Mouse (Mus musculus): ENCODE measurements around the gene Zbtb16.
A peak's percentile ranks its signal among the peaks of the same experiment; 100 is the strongest.

The Zbtb16 gene

GRCm38 (mm10) chr9:48724733-48725132 lies 111.3 kb downstream of the Zbtb16 start:
- no peak for DNase-seq

- peak; percentile 72 to 73 for DNase-seq
Observed at GRCm38 (mm10) chr9:48723511-48724304, 112.3 kb downstream of the Zbtb16 start.

GRCm38 (mm10) chr9:48723025-48723424 lies 113.0 kb downstream of the Zbtb16 start:
- DNase-seq: no peak

- no peak for DNase-seq
Observed at GRCm38 (mm10) chr9:48722261-48722920, 113.6 kb downstream of the Zbtb16 start.

- DNase-seq: no peak
Observed at GRCm38 (mm10) chr9:48721655-48722054, 114.4 kb downstream of the Zbtb16 start.

GRCm38 (mm10) chr9:48721172-48721571 lies 114.8 kb downstream of the Zbtb16 start:
- no peak for DNase-seq

- no peak for DNase-seq
Observed at GRCm38 (mm10) chr9:48720251-48720963, 115.6 kb downstream of the Zbtb16 start.

GRCm38 (mm10) chr9:48719619-48720018 lies 116.4 kb downstream of the Zbtb16 start:
- no peak for DNase-seq

GRCm38 (mm10) chr9:48716549-48716948 lies 119.5 kb downstream of the Zbtb16 start:
- DNase-seq: no peak

GRCm38 (mm10) chr9:48715042-48715441 lies 121.0 kb downstream of the Zbtb16 start:
- no peak for DNase-seq

- no peak for DNase-seq
Observed at GRCm38 (mm10) chr9:48713779-48714178, 122.2 kb downstream of the Zbtb16 start.

- no peak for DNase-seq
Observed at GRCm38 (mm10) chr9:48712985-48713765, 122.8 kb downstream of the Zbtb16 start.

GRCm38 (mm10) chr9:48711826-48712225 lies 124.2 kb downstream of the Zbtb16 start:
- no peak for DNase-seq

- DNase-seq: no peak
Observed at GRCm38 (mm10) chr9:48711296-48711781, 124.7 kb downstream of the Zbtb16 start.

- DNase-seq: no peak
Observed at GRCm38 (mm10) chr9:48710355-48711295, 125.4 kb downstream of the Zbtb16 start.

GRCm38 (mm10) chr9:48707824-48708229 lies 128.2 kb downstream of the Zbtb16 start:
- peak; percentile 34 to 36 for DNase-seq

GRCm38 (mm10) chr9:48707134-48707823 lies 128.7 kb downstream of the Zbtb16 start:
- DNase-seq: no peak

GRCm38 (mm10) chr9:48701296-48701695 lies 134.7 kb downstream of the Zbtb16 start:
- no peak for DNase-seq

GRCm38 (mm10) chr9:48700871-48701270 lies 135.2 kb downstream of the Zbtb16 start:
- DNase-seq: no peak

GRCm38 (mm10) chr9:48697470-48697815 lies 138.6 kb downstream of the Zbtb16 start:
- no peak for DNase-seq

All from kidney, adult 8-10 months (tissue).